ENCODE assay signal across 16 mouse cellular contexts in genomic region chrX:82987683-82988082, GRCm38 (mm10).
"Had no signal": no experiment of that assay in that cellular context is flagged by ENCODE, and none has a peak within 500 bp of the region (broad histone marks: within the 10 kb centered on the region; RNA-seq: fewer than 3 reads in every experiment).

No protein-coding gene starts in this region.

- H3K9ac ChIP-seq: limb, embryonic 12.5 days; liver, embryonic 13.5 days; liver, postnatal 0 days; neural tube, embryonic 13.5 days; stomach, embryonic 15.5 days had no signal

- DNase-seq: kidney, postnatal 10 days; kidney, postnatal 4 days; liver; liver, embryonic 13.5 days; liver, postnatal 0 days; retina, postnatal 1 day; thymus, adult 2 months; thymus, postnatal 25 days had no signal

- H3K36me3 ChIP-seq: limb, embryonic 12.5 days; liver, embryonic 13.5 days; neural tube, embryonic 13.5 days; stomach, embryonic 15.5 days had no signal

- ATAC-seq: liver, postnatal 0 days; midbrain, embryonic 16.5 days had no signal

- H3K4me3 ChIP-seq: layer of hippocampus, adult 2 months; limb, embryonic 12.5 days; liver, embryonic 13.5 days; megakaryocyte, embryonic 14.5 days; neural tube, embryonic 13.5 days; stomach, embryonic 15.5 days had no signal

- H3K27ac ChIP-seq: layer of hippocampus, adult 2 months; limb, embryonic 12.5 days; liver, embryonic 13.5 days; macrophage; neural tube, embryonic 13.5 days; stomach, embryonic 15.5 days had no signal

- H3K4me2 ChIP-seq: limb, embryonic 12.5 days; liver, embryonic 13.5 days; midbrain, embryonic 11.5 days; neural tube, embryonic 13.5 days; stomach, embryonic 15.5 days had no signal

- H3K4me1 ChIP-seq: limb, embryonic 12.5 days; liver, embryonic 13.5 days; megakaryocyte, embryonic 14.5 days; neural tube, embryonic 13.5 days; stomach, embryonic 15.5 days had no signal

- H3K9me3 ChIP-seq: limb, embryonic 12.5 days; liver, embryonic 13.5 days; megakaryocyte, embryonic 14.5 days; neural tube, embryonic 13.5 days; stomach, embryonic 15.5 days had no signal

- H3K27me3 ChIP-seq: limb, embryonic 12.5 days; liver, embryonic 13.5 days; megakaryocyte, embryonic 14.5 days; neural tube, embryonic 13.5 days; stomach, embryonic 15.5 days had no signal
